Mouse (Mus musculus) spleen, postnatal 36 days (tissue): ENCODE data around the gene 1110017D15Rik.

ENCODE experiments used
- DNase-seq, 2 experiments: peaks; one replicate each; pipeline ENCODE4 v3.0.0; 2022; ENCODE audit warnings: low spot score in 2 of 2, mixed read lengths in 1 of 2

Gene 1110017D15Rik

GRCm38 (mm10) chr4:41513309-41513708 is 3.8 kb downstream of the 1110017D15Rik start:
- DNase-seq, result no peak

- DNase-seq, result no peak
Observed at GRCm38 (mm10) chr4:41507998-41508397, 9.1 kb downstream of the 1110017D15Rik start.

- no peak for DNase-seq
Observed at GRCm38 (mm10) chr4:41507326-41507924, 9.7 kb downstream of the 1110017D15Rik start.

- DNase-seq, result peak; percentile 57 to 62
Observed at GRCm38 (mm10) chr4:41506906-41507305, 10.2 kb downstream of the 1110017D15Rik start.

GRCm38 (mm10) chr4:41506156-41506555 is 11.0 kb downstream of the 1110017D15Rik start:
- peak; percentile 14 to 18 for DNase-seq

DNA sequence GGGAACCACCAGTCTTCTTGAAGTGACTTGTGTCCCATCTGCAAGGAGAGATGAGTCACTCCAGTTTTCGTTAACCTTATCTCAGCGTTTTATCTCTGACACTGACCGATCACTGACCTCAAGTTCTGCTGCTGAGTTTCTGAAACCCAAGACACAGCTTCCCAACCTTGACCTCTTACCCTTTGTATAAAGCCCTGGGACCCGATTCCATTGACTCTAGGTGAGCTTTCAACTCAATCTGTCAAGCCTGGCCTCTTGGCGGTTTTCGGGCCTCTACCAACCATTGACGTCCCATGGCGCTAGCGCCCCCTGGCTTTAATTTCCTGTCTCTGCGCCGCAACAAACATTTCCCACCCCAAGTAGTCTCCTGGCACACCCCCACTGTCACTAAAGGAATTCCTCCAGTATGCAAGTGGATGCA is 12.0 kb downstream of the 1110017D15Rik start:
- no peak for DNase-seq

DNA sequence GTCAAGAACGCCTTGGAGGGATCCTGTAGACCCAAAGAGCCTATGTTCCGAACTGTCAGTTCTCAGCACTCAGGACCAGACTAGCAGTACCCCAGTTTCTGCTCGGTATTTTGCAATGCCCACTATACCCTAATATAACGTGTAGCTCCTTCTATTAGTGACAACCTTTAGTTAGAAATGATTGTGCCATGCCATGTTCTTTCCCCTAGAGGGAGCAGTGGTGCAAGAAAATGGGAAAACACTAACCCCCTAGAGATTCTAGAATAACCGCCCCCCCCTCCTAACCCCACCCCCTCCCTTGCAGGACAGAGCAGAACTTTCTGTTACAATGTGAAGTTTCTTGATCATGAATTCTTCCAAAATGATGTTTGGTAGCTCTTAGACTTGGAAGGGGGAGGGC is 12.8 kb downstream of the 1110017D15Rik start:
- DNase-seq, result no peak

GRCm38 (mm10) chr4:41502986-41503412 is 14.1 kb downstream of the 1110017D15Rik start, which contains the start of gene AI464131:
Gene AI464131 (minus strand): TSS chr4:41503076.
- peak; percentile 78 for DNase-seq

- DNase-seq, result no peak
Observed at GRCm38 (mm10) chr4:41502171-41502940, 14.8 kb downstream of the 1110017D15Rik start.

GRCm38 (mm10) chr4:41500787-41501186 is 16.3 kb downstream of the 1110017D15Rik start:
- DNase-seq, result no peak

DNA sequence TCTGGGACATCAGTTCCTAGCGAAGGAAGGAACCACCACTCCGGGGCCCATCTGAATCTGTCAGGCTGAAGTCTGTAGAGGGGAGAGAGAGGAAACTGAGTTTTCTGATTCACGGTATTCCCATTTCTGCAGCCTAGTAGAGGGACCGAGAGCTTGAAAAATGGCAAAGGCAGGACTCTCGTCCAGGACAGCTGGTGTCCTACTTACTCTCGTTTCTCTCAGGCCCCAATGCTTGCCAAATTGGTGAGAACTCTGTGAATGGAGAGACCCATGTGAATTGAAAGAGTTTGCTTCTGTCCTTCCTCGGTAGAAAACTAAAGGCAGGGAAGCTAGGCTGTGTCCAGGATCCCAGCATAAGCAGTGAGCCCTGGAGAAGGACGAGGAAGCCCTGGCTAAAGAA is 17.5 kb downstream of the 1110017D15Rik start:
- DNase-seq, result no peak

DNA sequence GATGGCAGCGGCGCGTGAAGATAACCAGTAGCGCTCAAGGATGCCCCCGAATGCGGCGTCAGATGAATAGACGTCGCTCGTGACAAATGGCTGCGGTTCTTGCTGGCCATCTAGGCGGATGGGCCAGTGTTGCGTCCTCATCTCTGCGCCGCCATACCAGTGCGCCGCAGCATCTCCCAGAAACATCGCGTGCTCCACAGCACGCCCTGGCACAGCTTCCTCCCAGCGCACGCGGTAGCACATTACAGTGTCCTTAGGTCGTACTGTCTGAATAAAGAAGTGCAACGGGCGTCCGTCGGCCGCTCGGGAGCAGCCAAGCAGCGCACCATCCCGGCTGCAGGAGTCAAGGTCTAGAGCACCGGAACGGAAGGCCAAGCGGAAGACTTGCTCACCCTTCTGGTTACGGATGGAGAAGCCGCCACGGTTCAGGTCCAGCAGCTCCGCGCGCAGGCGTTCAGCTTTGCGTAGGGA is 18.2 kb downstream of the 1110017D15Rik start:
- DNase-seq, result no peak

- DNase-seq, result no peak
Observed at GRCm38 (mm10) chr4:41497995-41498845, 18.9 kb downstream of the 1110017D15Rik start.

- no peak for DNase-seq
Observed at GRCm38 (mm10) chr4:41497579-41497978, 19.6 kb downstream of the 1110017D15Rik start.

- DNase-seq, result no peak
Observed at GRCm38 (mm10) chr4:41497046-41497445, 20.1 kb downstream of the 1110017D15Rik start.

GRCm38 (mm10) chr4:41495850-41496249 is 21.3 kb downstream of the 1110017D15Rik start:
- no peak for DNase-seq

DNA sequence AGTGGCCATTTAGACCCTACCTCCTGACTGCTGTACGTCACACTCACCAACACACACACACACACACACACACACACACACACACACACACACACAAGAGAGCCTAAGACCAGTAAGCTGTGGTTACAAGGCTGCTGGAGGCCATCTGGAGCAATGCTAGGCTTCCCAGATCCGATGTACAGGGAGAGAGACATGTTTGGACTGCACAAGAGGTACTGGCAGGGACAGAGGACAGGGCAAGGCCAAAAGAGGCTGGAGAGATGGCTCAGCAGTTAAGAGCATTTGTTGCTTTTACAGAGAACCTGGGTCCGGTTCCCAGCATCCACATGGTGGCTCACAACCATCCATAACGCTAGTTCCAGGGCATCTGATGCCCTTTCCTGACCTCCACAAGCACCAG is 22.1 kb downstream of the 1110017D15Rik start:
- no peak for DNase-seq

DNA sequence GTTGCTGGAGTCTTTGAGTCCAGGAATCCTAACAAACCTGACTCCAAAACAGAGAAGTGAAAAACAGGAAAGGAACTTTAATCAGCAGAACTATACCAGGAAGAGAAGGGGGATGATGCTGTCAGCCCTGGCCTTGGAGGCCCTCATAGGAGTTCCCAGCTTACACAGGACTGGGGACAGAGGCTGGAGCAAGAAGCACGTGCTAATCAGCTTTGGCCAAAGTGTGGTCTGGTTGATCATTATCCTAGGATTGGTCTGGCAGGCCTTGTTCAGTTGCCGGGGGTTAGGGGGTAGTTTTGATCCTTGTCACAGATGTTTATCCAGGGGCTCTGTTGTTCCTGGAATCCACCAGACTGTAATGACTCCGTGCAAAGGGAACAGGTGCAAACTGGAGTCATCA is 22.8 kb downstream of the 1110017D15Rik start:
- no peak for DNase-seq

GRCm38 (mm10) chr4:41493464-41494116 is 23.5 kb downstream of the 1110017D15Rik start:
- DNase-seq, result no peak

DNA sequence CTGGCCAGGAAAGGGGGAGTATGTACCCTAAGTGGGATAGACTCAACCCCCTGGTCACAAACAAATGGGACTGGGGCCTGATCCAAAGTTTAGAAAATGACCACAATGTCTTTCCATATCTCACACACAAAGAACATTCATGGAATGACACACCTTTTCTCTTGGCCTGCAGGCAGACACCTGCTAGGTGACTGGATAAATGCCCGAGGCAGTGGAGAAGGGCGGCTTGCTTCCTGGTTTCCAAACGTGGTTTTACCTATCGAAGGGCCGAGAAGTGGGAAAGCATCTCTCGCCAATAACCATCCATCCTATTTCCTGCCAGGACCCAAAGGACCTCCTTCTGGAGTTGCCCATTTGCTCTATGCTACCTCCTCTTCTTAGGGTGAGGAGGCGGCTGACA is 24.2 kb downstream of the 1110017D15Rik start:
- no peak for DNase-seq

- peak in 1 of 2 experiments; percentile 23 for DNase-seq
Observed at GRCm38 (mm10) chr4:41481601-41482017, 35.5 kb downstream of the 1110017D15Rik start.
